Mouse (Mus musculus) brain, embryonic 14.5 days (tissue): ENCODE measurements at regions not wholly inside any gene's neighbourhood (a gene's known extent, or its start where the extent isn't known, plus 50 kb on each side); places are given as distances from the start of the nearest gene placed in this dataset.

ENCODE experiments used
- CTCF ChIP-seq: fragments of 200-500 bp; IDR thresholded peaks from 2 replicates; pipeline ENCODE4 v1.5.1; 2012; ENCODE audit warnings: inconsistent platforms, mild to moderate bottlenecking, moderate library complexity, borderline replicate concordance; ENCODE audit not compliant: insufficient read depth, insufficient read length; ENCODE audit errors: extremely low read depth
- POLR2A ChIP-seq: fragments of 200-500 bp; IDR thresholded peaks from 2 replicates; pipeline ENCODE4 v1.6.1; 2012; ENCODE audit warnings: mild to moderate bottlenecking, inconsistent platforms, borderline replicate concordance; ENCODE audit not compliant: poor library complexity, insufficient read depth, insufficient read length, severe bottlenecking; ENCODE audit errors: extremely low read depth

GRCm38 (mm10) chr15:54177221-54177620 lies 292.5 kb downstream of the Gm7489 start:
- TF ChIP-seq POLR2A (no peak), CTCF (no peak)
